Mouse (Mus musculus): Measurements from ENCODE around the gene Ccdc126. TPM values are rescaled to one million over a fixed set of nuclear protein-coding genes. Genes with fewer than 3 reads are reported as not detected.
"Not testable (repeated sequence)": the region's sequence is repeated elsewhere in the genome, so short reads cannot be mapped to it uniquely, and the experiment has no call there.

Ccdc126 gene
- 6.1 and 6.5 TPM in 2 replicates for polyA plus RNA-seq (2016; fragmentation: Nextera tagmentation; extraction: Ambion mirVana)

DNA sequence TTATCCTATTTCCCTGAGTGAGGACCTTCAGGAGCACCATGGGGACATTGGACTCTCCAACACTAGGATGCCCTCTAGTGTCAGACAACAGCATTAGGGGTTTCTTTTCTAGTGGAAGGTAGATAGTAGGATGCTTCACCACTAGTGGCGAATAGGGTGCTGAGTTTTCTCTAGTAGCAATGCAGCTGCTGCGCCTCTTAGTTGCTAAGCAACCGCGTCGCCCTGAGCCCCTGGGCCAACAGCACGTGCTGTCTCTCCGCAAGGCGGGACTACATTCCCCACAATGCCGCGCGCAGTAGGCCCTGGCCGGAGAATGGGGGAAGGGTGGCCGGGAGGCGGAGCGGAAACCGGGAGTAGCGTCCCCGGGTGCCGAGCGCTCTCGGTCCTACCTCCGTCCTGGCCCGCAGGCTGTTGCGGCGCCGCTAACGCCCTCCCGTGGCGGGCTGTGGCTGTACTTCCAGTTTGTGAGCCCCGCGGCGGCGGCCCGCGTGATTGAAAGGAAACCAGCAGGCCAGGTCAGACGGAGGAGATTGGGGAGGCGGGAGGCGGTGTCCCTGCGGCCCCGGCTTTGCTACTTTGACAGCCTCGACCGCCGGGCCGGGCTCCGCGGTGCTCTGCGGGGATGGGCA lies at the start of gene Ccdc126:
TSS of gene Ccdc126 (plus strand) at position 309 of the 629 bp plus-strand sequence.
- under 1% methylated on average over 47 of the region's 47 CpGs for WGBS
- Histone ChIP-seq H3K4me3 (peak within 1 kb of the TSS; percentile 57), H3K27ac (replicated peaks) (peak within 1 kb of the TSS; percentile 84), H3K4me2 (replicated peaks) (peak within 1 kb of the TSS; percentile 63), H3K9me3 (no peaks in the 10 kb centered on the region), H3K36me3 (no peaks in the 10 kb centered on the region), H3K9ac (replicated peaks) (peak within 1 kb of the TSS; percentile 64), H3K4me1 (0 out of 2 replicates have a peak, but pooled peaks cover 5% of the 10 kb centered on the region), H3K27me3 (no peaks in the 10 kb centered on the region)
- peak; percentile 100 for ATAC-seq (ENCODE audit: low FRiP score, low read depth)

DNA sequence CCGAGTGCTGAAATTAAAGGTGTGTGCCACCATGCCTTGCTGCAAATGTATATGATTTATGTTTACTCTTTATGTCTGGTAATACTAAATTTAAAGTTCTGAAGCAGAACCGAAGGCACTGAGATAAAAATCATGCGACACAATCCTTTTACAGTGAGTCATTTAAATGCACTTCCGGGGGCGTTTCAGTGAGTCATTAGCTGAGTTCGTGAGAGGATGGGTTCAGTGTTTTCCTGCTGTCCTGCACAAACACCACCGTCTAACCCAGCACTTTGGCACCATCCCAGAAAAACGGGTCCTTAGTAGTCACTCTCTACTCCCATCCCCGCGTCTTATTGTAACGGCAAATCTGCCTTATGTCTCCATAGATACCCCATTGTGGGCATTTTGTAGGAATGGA lies 49.2 kb upstream of the Ccdc126 start:
- 55% methylated on average over 11 of the region's 11 CpGs for WGBS
- no peaks in the 10 kb centered on the region for H3K27me3 ChIP-seq
- no peaks in the 10 kb centered on the region for H3K9me3 ChIP-seq
- H3K9ac ChIP-seq (replicated peaks): no peak overlapping the region
- 0 out of 2 replicates have a peak, but pooled peaks cover 4% of the 10 kb centered on the region for H3K4me1 ChIP-seq
- H3K36me3 ChIP-seq: no peaks in the 10 kb centered on the region
- ATAC-seq (ENCODE audit: low FRiP score, low read depth): no peak
- no peak overlapping the region for H3K4me2 ChIP-seq (replicated peaks)
- H3K4me3 ChIP-seq: no peak overlapping the region
- H3K27ac ChIP-seq (replicated peaks): no peak overlapping the region

DNA sequence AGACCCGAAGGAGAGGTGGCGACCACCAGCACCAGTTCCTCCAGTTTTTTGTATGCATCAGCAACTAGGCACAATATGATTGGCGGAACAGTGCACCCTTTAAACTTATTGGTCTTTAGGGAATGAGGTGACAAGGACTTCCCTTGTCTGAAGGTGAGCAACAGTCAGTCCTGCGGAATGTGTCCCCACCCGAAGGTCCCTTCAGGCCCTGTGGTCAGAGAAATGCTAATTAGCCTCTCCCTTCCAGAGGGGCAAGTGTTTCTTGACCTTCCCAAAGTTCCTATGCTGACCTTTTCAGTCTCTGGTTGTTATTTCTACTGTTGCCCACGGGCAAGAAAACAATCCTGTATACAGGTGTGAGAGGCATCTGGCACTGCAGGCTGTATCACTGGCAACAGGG lies 47.3 kb upstream of the Ccdc126 start:
- no peak for ATAC-seq (ENCODE audit: low FRiP score, low read depth)
- 0 out of 2 replicates have a peak, but pooled peaks cover 4% of the 10 kb centered on the region for H3K4me1 ChIP-seq
- 81% methylated on average over 6 of the region's 6 CpGs for WGBS
- H3K4me2 ChIP-seq (replicated peaks): no peak overlapping the region
- H3K9me3 ChIP-seq: no peaks in the 10 kb centered on the region
- no peaks in the 10 kb centered on the region for H3K36me3 ChIP-seq
- no peak overlapping the region for H3K4me3 ChIP-seq
- H3K9ac ChIP-seq (replicated peaks): no peak overlapping the region
- no peaks in the 10 kb centered on the region for H3K27me3 ChIP-seq
- no peak overlapping the region for H3K27ac ChIP-seq (replicated peaks)

DNA sequence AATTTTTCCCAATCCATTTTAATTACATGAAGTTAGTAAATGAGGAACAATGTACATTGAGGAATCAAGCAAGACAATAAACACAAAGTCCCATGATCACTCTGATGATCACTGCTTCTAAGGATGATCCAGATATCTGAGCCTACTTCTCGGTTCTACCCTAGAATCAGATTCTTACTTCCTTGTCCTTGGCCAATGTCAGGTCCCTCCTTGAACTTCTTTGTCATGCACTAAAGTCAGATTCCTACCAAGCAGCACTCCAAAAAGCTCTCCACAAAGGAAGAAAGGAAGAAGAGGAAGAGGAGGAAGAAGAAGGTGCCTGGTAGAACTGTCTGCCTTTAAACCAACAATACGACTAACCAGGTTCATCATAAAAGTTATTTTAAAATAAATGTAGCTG lies 46.2 kb upstream of the Ccdc126 start:
- Histone ChIP-seq H3K4me2 (replicated peaks) (no peak overlapping the region), H3K4me1 (0 out of 2 replicates have a peak, but pooled peaks cover 4% of the 10 kb centered on the region), H3K9me3 (no peaks in the 10 kb centered on the region), H3K4me3 (no peak overlapping the region), H3K27me3 (no peaks in the 10 kb centered on the region), H3K36me3 (no peaks in the 10 kb centered on the region), H3K9ac (replicated peaks) (no peak overlapping the region), H3K27ac (replicated peaks) (no peak overlapping the region)
- no peak for ATAC-seq (ENCODE audit: low FRiP score, low read depth)
- WGBS: 91% methylated on average over 2 of the region's 2 CpGs

GRCm38 (mm10) chr6:49273934-49274333 lies 45.1 kb upstream of the Ccdc126 start:
- H3K36me3 ChIP-seq: no peaks in the 10 kb centered on the region
- H3K27me3 ChIP-seq: no peaks in the 10 kb centered on the region
- no peak overlapping the region for H3K9ac ChIP-seq (replicated peaks)
- WGBS: 14% methylated on average over 4 of the region's 4 CpGs
- H3K27ac ChIP-seq (replicated peaks): 0 out of 2 replicates have a peak overlapping the region, but pooled peaks have one; percentile 35
- H3K9me3 ChIP-seq: no peaks in the 10 kb centered on the region
- H3K4me2 ChIP-seq (replicated peaks): no peak overlapping the region
- no peak for ATAC-seq (ENCODE audit: low FRiP score, low read depth)
- 0 out of 2 replicates have a peak, but pooled peaks cover 4% of the 10 kb centered on the region for H3K4me1 ChIP-seq
- no peak overlapping the region for H3K4me3 ChIP-seq

DNA sequence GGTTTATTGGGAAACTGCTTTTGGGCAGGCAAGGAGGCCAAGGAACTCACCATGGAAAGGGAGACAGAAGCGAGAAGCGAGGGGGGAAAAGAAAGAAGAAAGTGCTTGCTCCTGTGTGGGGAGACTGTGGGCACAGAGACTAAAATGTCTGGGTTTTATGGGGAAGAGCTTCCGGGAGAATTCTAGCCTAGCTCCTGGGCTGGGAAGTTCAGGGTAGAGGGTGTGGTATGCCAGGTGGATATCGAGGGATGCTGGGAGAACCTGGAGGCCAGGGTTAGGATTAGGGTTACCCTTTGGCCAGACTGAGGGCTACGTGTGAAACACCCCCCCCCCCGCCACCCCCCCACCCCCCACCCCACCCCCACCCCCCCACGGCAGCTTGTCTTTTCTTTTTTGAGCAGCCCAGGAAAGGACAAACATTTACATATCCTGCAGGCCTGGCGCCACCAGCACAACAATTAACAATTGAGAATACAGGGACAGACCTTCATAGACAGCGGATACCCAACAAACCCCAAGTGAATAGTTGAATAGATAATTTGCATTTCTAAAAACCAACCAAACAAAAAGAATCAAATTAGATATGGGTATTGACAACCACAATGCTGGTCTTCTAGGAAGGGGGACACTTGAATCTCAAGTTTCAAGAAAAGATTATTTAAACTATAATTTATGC lies 44.5 kb upstream of the Ccdc126 start:
- no peaks in the 10 kb centered on the region for H3K27me3 ChIP-seq
- peak; percentile 63; the same call in 1 of the 2 replicates for ATAC-seq (ENCODE audit: low FRiP score, low read depth)

GRCm38 (mm10) chr6:49275296-49275695 lies 43.8 kb upstream of the Ccdc126 start:
- H3K4me2 ChIP-seq (replicated peaks): no peak overlapping the region
- H3K9me3 ChIP-seq: no peaks in the 10 kb centered on the region
- H3K27me3 ChIP-seq: no peaks in the 10 kb centered on the region
- WGBS: 93% methylated on average over 7 of the region's 7 CpGs
- no peaks in the 10 kb centered on the region for H3K36me3 ChIP-seq
- H3K4me3 ChIP-seq: no peak overlapping the region
- H3K4me1 ChIP-seq: 0 out of 2 replicates have a peak, but pooled peaks cover 4% of the 10 kb centered on the region
- ATAC-seq (ENCODE audit: low FRiP score, low read depth): no peak
- no peak overlapping the region for H3K9ac ChIP-seq (replicated peaks)
- no peak overlapping the region for H3K27ac ChIP-seq (replicated peaks)

More for the DNA sequence above, 44.5 kb upstream of the Ccdc126 start:
- no peak overlapping the region for H3K9ac ChIP-seq (replicated peaks)
- WGBS: 55% methylated on average over 9 of the region's 9 CpGs
- H3K4me1 ChIP-seq: 0 out of 2 replicates have a peak, but pooled peaks cover 4% of the 10 kb centered on the region
- no peaks in the 10 kb centered on the region for H3K9me3 ChIP-seq
- no peaks in the 10 kb centered on the region for H3K36me3 ChIP-seq
- H3K27ac ChIP-seq (replicated peaks): no peak overlapping the region
- no peak overlapping the region for H3K4me2 ChIP-seq (replicated peaks)
- no peak overlapping the region for H3K4me3 ChIP-seq

GRCm38 (mm10) chr6:49280942-49281341 lies 38.1 kb upstream of the Ccdc126 start:
- no peaks in the 10 kb centered on the region for H3K36me3 ChIP-seq
- 35% methylated on average over 1 of the region's 1 CpGs for WGBS
- H3K4me2 ChIP-seq (replicated peaks): no peak overlapping the region
- no peaks in the 10 kb centered on the region for H3K4me1 ChIP-seq
- no peak overlapping the region for H3K27ac ChIP-seq (replicated peaks)
- no peak overlapping the region for H3K4me3 ChIP-seq
- no peak for ATAC-seq (ENCODE audit: low FRiP score, low read depth)
- H3K9ac ChIP-seq (replicated peaks): no peak overlapping the region
- no peaks in the 10 kb centered on the region for H3K27me3 ChIP-seq
- no peaks in the 10 kb centered on the region for H3K9me3 ChIP-seq

- Histone ChIP-seq H3K4me2 (replicated peaks) (no peak overlapping the region), H3K27me3 (no peaks in the 10 kb centered on the region), H3K27ac (replicated peaks) (no peak overlapping the region), H3K4me3 (no peak overlapping the region), H3K9me3 (no peaks in the 10 kb centered on the region), H3K36me3 (no peaks in the 10 kb centered on the region), H3K9ac (replicated peaks) (no peak overlapping the region), H3K4me1 (no peaks in the 10 kb centered on the region)
- ATAC-seq (ENCODE audit: low FRiP score, low read depth): no peak
- WGBS: 100% methylated on average over 1 of the region's 1 CpGs
Observed at GRCm38 (mm10) chr6:49282122-49282521, 37.0 kb upstream of the Ccdc126 start.

DNA sequence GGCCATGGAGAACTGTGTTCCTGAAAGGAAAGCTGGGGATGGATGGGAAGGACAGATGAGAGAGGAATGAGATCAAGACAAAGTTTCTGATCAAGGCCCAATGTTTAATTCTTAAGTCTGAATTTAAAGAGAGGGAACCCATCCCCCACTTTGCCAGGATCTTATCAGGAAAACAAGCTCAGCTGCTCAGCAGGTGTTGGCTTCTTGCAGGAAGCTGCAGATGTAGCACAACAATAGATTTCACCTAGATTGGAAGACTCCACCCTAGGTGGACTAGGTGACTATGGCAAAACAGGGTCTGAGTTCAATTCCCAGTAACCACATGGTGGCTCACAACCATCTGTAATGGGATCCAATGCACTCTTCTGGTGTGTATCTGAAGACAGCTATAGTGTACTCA lies 20.8 kb upstream of the Ccdc126 start:
- Histone ChIP-seq H3K36me3 (no peaks in the 10 kb centered on the region), H3K9me3 (no peaks in the 10 kb centered on the region), H3K4me2 (replicated peaks) (no peak overlapping the region), H3K27ac (replicated peaks) (no peak overlapping the region), H3K4me1 (no peaks in the 10 kb centered on the region), H3K9ac (replicated peaks) (no peak overlapping the region), H3K27me3 (no peaks in the 10 kb centered on the region), H3K4me3 (no peak overlapping the region)
- ATAC-seq (ENCODE audit: low FRiP score, low read depth): no peak

DNA sequence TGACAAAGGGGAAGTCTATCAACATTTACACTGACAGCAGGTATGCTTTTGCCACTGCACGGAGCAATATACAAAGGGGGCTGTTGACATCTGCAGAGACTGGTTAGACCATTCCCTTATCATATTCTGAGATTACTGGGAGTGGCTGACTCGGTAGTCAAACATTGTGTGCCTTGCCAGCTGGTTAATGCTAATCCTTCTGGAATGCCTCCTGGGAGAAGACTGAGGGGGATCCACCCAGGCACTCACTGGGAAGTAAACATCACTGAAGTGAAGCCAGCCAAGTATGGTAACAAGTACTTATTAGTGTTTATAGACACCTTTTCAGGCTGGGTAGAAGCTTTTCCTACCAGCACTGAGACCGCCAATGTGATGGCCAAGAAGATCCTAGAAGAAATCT lies 4.3 kb upstream of the Ccdc126 start:
- H3K36me3 ChIP-seq; H3K27ac ChIP-seq (replicated peaks); H3K9ac ChIP-seq (replicated peaks); ATAC-seq (ENCODE audit: low FRiP score, low read depth); H3K4me2 ChIP-seq (replicated peaks); H3K4me1 ChIP-seq; H3K27me3 ChIP-seq; H3K9me3 ChIP-seq; H3K4me3 ChIP-seq: not testable (repeated sequence)
- WGBS: 56% methylated on average over 3 of the region's 3 CpGs

- H3K36me3 ChIP-seq: no peaks in the 10 kb centered on the region
- WGBS: 11% methylated on average over 13 of the region's 13 CpGs
- peak overlapping the region; percentile 64 for H3K9ac ChIP-seq (replicated peaks)
- H3K27ac ChIP-seq (replicated peaks): peak overlapping the region; percentile 84
- H3K4me2 ChIP-seq (replicated peaks): peak overlapping the region; percentile 63
- no peaks in the 10 kb centered on the region for H3K9me3 ChIP-seq
- H3K4me3 ChIP-seq: peak overlapping the region; percentile 57
- ATAC-seq (ENCODE audit: low FRiP score, low read depth): peak; percentile 19; the same call in 1 of the 2 replicates
- no peaks in the 10 kb centered on the region for H3K27me3 ChIP-seq
- 0 out of 2 replicates have a peak, but pooled peaks cover 5% of the 10 kb centered on the region for H3K4me1 ChIP-seq
Observed at GRCm38 (mm10) chr6:49319595-49320315, 681 bp downstream of the Ccdc126 start.
